Mouse (Mus musculus) small intestine, adult 2 months (tissue): ENCODE results near the gene Fam184b. TPM values are rescaled to one million over a fixed set of nuclear protein-coding genes. Genes with fewer than 3 reads are reported as not detected.

Experiments used
- H3K27ac ChIP-seq: fragments of 200-500 bp; 2 replicates; pipeline ENCODE4 v1.5.1; 2012; ENCODE audit warnings: low read depth, low read length, control low read depth, inconsistent platforms; ENCODE audit not compliant: insufficient read depth
- H3K27me3 ChIP-seq: fragments of 200-500 bp; 2 replicates; pipeline ENCODE4 v1.6.1; 2012; ENCODE audit warnings: mild to moderate bottlenecking, moderate library complexity, low read length, inconsistent platforms; ENCODE audit not compliant: control insufficient read depth, insufficient read depth
- H3K36me3 ChIP-seq: fragments of 200-500 bp; 2 replicates; pipeline ENCODE4 v1.6.1; 2012; ENCODE audit warnings: mild to moderate bottlenecking, low read length, control low read depth, inconsistent platforms; ENCODE audit not compliant: control insufficient read depth, insufficient read depth
- H3K4me1 ChIP-seq: fragments of 200-500 bp; 2 replicates; pipeline ENCODE4 v1.6.1; 2012; ENCODE audit warnings: low read length, inconsistent platforms, mixed read lengths; ENCODE audit not compliant: control insufficient read depth, insufficient read depth, insufficient read length
- H3K4me3 ChIP-seq: fragments of 200-500 bp; 2 replicates; pipeline ENCODE4 v1.5.1; 2012; ENCODE audit warnings: low read depth, mild to moderate bottlenecking, control low read depth, inconsistent platforms, low read length, moderate library complexity
- CTCF ChIP-seq: fragments of 200-500 bp; IDR thresholded peaks from 2 replicates; pipeline ENCODE4 v1.5.1; 2012; ENCODE audit warnings: low read depth, mild to moderate bottlenecking, control low read depth, inconsistent platforms, low read length, moderate library complexity, mixed read lengths; ENCODE audit not compliant: insufficient replicate concordance, insufficient read length; ENCODE audit errors: extremely low read depth
- POLR2A ChIP-seq: fragments of 200-500 bp; IDR thresholded peaks from 2 replicates; pipeline ENCODE4 v1.6.1; 2012; ENCODE audit warnings: low read depth, mild to moderate bottlenecking, control low read depth, inconsistent platforms, low read length, moderate library complexity
- WGBS: fragments of 180-500 bp; shearing (Covaris S2); methylation state at CpG from one replicate; pipeline ENCODE4 v1.1.7; 2018; 5-methylcytosine and 5-hydroxymethylcytosine counted together
- polyA plus RNA-seq: library from polyadenylated mRNA; depleted of rRNA; stranded (reverse); fragments of >200 nt; gene quantifications from 2 replicates; pipeline ENCODE4 v1.2.3, GENCODE M21; 2012

Gene Fam184b
- polyA plus RNA-seq, 1 experiment: 0.06 TPM

- Histone ChIP-seq H3K4me3 (no peak overlapping the region), H3K27ac (no peak overlapping the region; the same call in 1 of the 2 replicates), H3K36me3 (peaks cover 51% of the 10 kb centered on the region), H3K27me3 (no peaks in the 10 kb centered on the region), H3K4me1 (peaks cover 17% of the 10 kb centered on the region)
- no peak for TF ChIP-seq POLR2A
- no peak for TF ChIP-seq CTCF
Observed at GRCm38 (mm10) chr5:45496042-45496441, 143.4 kb downstream of the Fam184b start.

GRCm38 (mm10) chr5:45495429-45495975 is 143.9 kb downstream of the Fam184b start:
- Histone ChIP-seq H3K4me1 (peaks cover 17% of the 10 kb centered on the region), H3K4me3 (peak overlapping the region; percentile 13; the same call in 1 of the 2 replicates), H3K36me3 (peaks cover 47% of the 10 kb centered on the region), H3K27ac (peak overlapping the region; percentile 87), H3K27me3 (no peaks in the 10 kb centered on the region)
- no peak for TF ChIP-seq CTCF
- no peak for TF ChIP-seq POLR2A
- 60% methylated on average over 3 of the region's 3 CpGs for WGBS

- Histone ChIP-seq H3K4me1 (peaks cover 19% of the 10 kb centered on the region), H3K4me3 (peak overlapping the region; percentile 98), H3K36me3 (peaks cover 36% of the 10 kb centered on the region), H3K27ac (peak overlapping the region; percentile 87), H3K27me3 (no peaks in the 10 kb centered on the region)
- 24% methylated on average over 9 of the region's 9 CpGs for WGBS
- TF ChIP-seq CTCF: no peak
Observed at GRCm38 (mm10) chr5:45494093-45494755, 145.2 kb downstream of the Fam184b start.

GRCm38 (mm10) chr5:45493191-45494092 is 146.0 kb downstream of the Fam184b start, which contains the start of gene Lap3:
Gene Lap3, plus strand, starts transcription at chr5:45493374.
- WGBS: under 1% methylated on average over 78 of the region's 78 CpGs
- H3K27ac ChIP-seq: peak within 1 kb of the TSS; percentile 87
- peaks cover 31% of the 10 kb centered on the region for H3K36me3 ChIP-seq
- peak; percentile 95 for TF ChIP-seq POLR2A
- 0 out of 2 replicates have a peak, but pooled peaks have one; percentile 15 for TF ChIP-seq CTCF
- H3K4me3 ChIP-seq: peak within 1 kb of the TSS; percentile 98
- peaks cover 19% of the 10 kb centered on the region for H3K4me1 ChIP-seq
- no peaks in the 10 kb centered on the region for H3K27me3 ChIP-seq

- Histone ChIP-seq H3K27me3 (no peaks in the 10 kb centered on the region), H3K4me1 (peaks cover 15% of the 10 kb centered on the region), H3K36me3 (peaks cover 15% of the 10 kb centered on the region), H3K4me3 (no peak overlapping the region), H3K27ac (peak overlapping the region; percentile 97)
- TF ChIP-seq CTCF (no peak), POLR2A (no peak)
- 21% methylated on average over 4 of the region's 4 CpGs for WGBS
Observed at GRCm38 (mm10) chr5:45491776-45492175, 147.6 kb downstream of the Fam184b start.

GRCm38 (mm10) chr5:45483654-45484053 is 155.8 kb downstream of the Fam184b start:
- Histone ChIP-seq H3K36me3 (no peaks in the 10 kb centered on the region), H3K27me3 (no peaks in the 10 kb centered on the region), H3K27ac (peak overlapping the region; percentile 61; the same call in 1 of the 2 replicates), H3K4me3 (no peak overlapping the region), H3K4me1 (peaks cover 10% of the 10 kb centered on the region; the same call in 1 of the 2 replicates)
- TF ChIP-seq POLR2A: no peak
- no peak for TF ChIP-seq CTCF
- 50% methylated on average over 1 of the region's 1 CpGs for WGBS
